Mouse (Mus musculus): ENCODE data around the gene Slfn1. TPM values are rescaled to one million over a fixed set of nuclear protein-coding genes. Genes with fewer than 3 reads are reported as not detected.

Gene Slfn1
- 12.5 and 15.4 TPM in 2 replicates for polyA plus RNA-seq (2012; ENCODE audit: insufficient read depth, insufficient read length, missing spikeins)

- Histone ChIP-seq H3K4me1 (ENCODE audit: control insufficient read depth, insufficient read depth, low read length) (peaks cover 4% of the 10 kb centered on the region), H3K4me3 (ENCODE audit: insufficient read depth, low read length) (no peak within 1 kb of the TSS), H3K27ac (ENCODE audit: insufficient read depth, low read depth, low read length) (no peak within 1 kb of the TSS)
- TF ChIP-seq POLR2A (IDR thresholded peaks at IDR 0.05; ENCODE audit: borderline replicate concordance, low read depth, low read length): no peak
Measured at GRCm38 (mm10) chr11:83116597-83117227, at the start of gene Slfn1. Gene Slfn1 (plus strand): TSS chr11:83116849.

GRCm38 (mm10) chr11:83067982-83068694, 48.5 kb upstream of the Slfn1 start:
- peaks cover 15% of the 10 kb centered on the region for H3K4me1 ChIP-seq (ENCODE audit: control insufficient read depth, insufficient read depth, low read length)
- 0 out of 2 replicates have a peak overlapping the region, but pooled peaks have one; percentile 21 for H3K27ac ChIP-seq (ENCODE audit: insufficient read depth, low read depth, low read length)
- no peak for TF ChIP-seq POLR2A (IDR thresholded peaks at IDR 0.05; ENCODE audit: borderline replicate concordance, low read depth, low read length)
- peak; percentile 35 for TF ChIP-seq CTCF (IDR thresholded peaks at IDR 0.05; ENCODE audit: low read depth, low read length)
- peak overlapping the region; percentile 18; the same call in 1 of the 2 replicates for H3K4me3 ChIP-seq (ENCODE audit: insufficient read depth, low read length)

- Histone ChIP-seq H3K27ac (ENCODE audit: insufficient read depth, low read depth, low read length) (no peak overlapping the region), H3K4me3 (ENCODE audit: insufficient read depth, low read length) (no peak overlapping the region), H3K4me1 (ENCODE audit: control insufficient read depth, insufficient read depth, low read length) (peaks cover 8% of the 10 kb centered on the region)
- no peak for TF ChIP-seq CTCF (IDR thresholded peaks at IDR 0.05; ENCODE audit: low read depth, low read length)
- TF ChIP-seq POLR2A (IDR thresholded peaks at IDR 0.05; ENCODE audit: borderline replicate concordance, low read depth, low read length): no peak
Measured at GRCm38 (mm10) chr11:83070321-83070970, 46.2 kb upstream of the Slfn1 start.

- TF ChIP-seq POLR2A (IDR thresholded peaks at IDR 0.05; ENCODE audit: borderline replicate concordance, low read depth, low read length) (no peak), CTCF (IDR thresholded peaks at IDR 0.05; ENCODE audit: low read depth, low read length) (no peak)
- H3K4me1 ChIP-seq (ENCODE audit: control insufficient read depth, insufficient read depth, low read length): peaks cover 24% of the 10 kb centered on the region
- no peak overlapping the region for H3K4me3 ChIP-seq (ENCODE audit: insufficient read depth, low read length)
- peak overlapping the region; percentile 98 for H3K27ac ChIP-seq (ENCODE audit: insufficient read depth, low read depth, low read length)
Measured at GRCm38 (mm10) chr11:83077714-83078422, 38.8 kb upstream of the Slfn1 start.

GRCm38 (mm10) chr11:83078423-83079140, 38.1 kb upstream of the Slfn1 start:
- Histone ChIP-seq H3K4me1 (ENCODE audit: control insufficient read depth, insufficient read depth, low read length) (peaks cover 30% of the 10 kb centered on the region), H3K27ac (ENCODE audit: insufficient read depth, low read depth, low read length) (peak overlapping the region; percentile 77), H3K4me3 (ENCODE audit: insufficient read depth, low read length) (no peak overlapping the region)
- TF ChIP-seq CTCF (IDR thresholded peaks at IDR 0.05; ENCODE audit: low read depth, low read length): no peak
- TF ChIP-seq POLR2A (IDR thresholded peaks at IDR 0.05; ENCODE audit: borderline replicate concordance, low read depth, low read length): no peak

- Histone ChIP-seq H3K4me3 (ENCODE audit: insufficient read depth, low read length) (no peak overlapping the region), H3K4me1 (ENCODE audit: control insufficient read depth, insufficient read depth, low read length) (peaks cover 30% of the 10 kb centered on the region), H3K27ac (ENCODE audit: insufficient read depth, low read depth, low read length) (no peak overlapping the region)
- no peak for TF ChIP-seq POLR2A (IDR thresholded peaks at IDR 0.05; ENCODE audit: borderline replicate concordance, low read depth, low read length)
- TF ChIP-seq CTCF (IDR thresholded peaks at IDR 0.05; ENCODE audit: low read depth, low read length): no peak
Measured at GRCm38 (mm10) chr11:83079487-83080199, 37.0 kb upstream of the Slfn1 start.

GRCm38 (mm10) chr11:83082741-83083473, 33.7 kb upstream of the Slfn1 start:
- peaks cover 23% of the 10 kb centered on the region for H3K4me1 ChIP-seq (ENCODE audit: control insufficient read depth, insufficient read depth, low read length)
- H3K27ac ChIP-seq (ENCODE audit: insufficient read depth, low read depth, low read length): peak overlapping the region; percentile 52
- no peak for TF ChIP-seq CTCF (IDR thresholded peaks at IDR 0.05; ENCODE audit: low read depth, low read length)
- TF ChIP-seq POLR2A (IDR thresholded peaks at IDR 0.05; ENCODE audit: borderline replicate concordance, low read depth, low read length): no peak
- no peak overlapping the region for H3K4me3 ChIP-seq (ENCODE audit: insufficient read depth, low read length)

GRCm38 (mm10) chr11:83084161-83084560, 32.5 kb upstream of the Slfn1 start:
- no peak overlapping the region for H3K27ac ChIP-seq (ENCODE audit: insufficient read depth, low read depth, low read length)
- no peak overlapping the region for H3K4me3 ChIP-seq (ENCODE audit: insufficient read depth, low read length)
- TF ChIP-seq POLR2A (IDR thresholded peaks at IDR 0.05; ENCODE audit: borderline replicate concordance, low read depth, low read length): no peak

More at GRCm38 (mm10) chr11:83084161-83084560, 32.5 kb upstream of the Slfn1 start:
- H3K4me1 ChIP-seq (ENCODE audit: control insufficient read depth, insufficient read depth, low read length): peaks cover 17% of the 10 kb centered on the region

Measured in bone marrow macrophage, adult 2 months (primary cell).